Mouse (Mus musculus) frontal cortex, adult (tissue): Measurements from ENCODE around the gene Sox30.

Source experiments
- ATAC-seq: cut with Nextera tagmentation; 2 replicates; pipeline ENCODE4 v1.9.2; 2017; ENCODE audit warnings: mild to moderate bottlenecking, moderate library complexity, mixed read lengths; ENCODE audit not compliant: low TSS enrichment

Sox30 gene

DNA sequence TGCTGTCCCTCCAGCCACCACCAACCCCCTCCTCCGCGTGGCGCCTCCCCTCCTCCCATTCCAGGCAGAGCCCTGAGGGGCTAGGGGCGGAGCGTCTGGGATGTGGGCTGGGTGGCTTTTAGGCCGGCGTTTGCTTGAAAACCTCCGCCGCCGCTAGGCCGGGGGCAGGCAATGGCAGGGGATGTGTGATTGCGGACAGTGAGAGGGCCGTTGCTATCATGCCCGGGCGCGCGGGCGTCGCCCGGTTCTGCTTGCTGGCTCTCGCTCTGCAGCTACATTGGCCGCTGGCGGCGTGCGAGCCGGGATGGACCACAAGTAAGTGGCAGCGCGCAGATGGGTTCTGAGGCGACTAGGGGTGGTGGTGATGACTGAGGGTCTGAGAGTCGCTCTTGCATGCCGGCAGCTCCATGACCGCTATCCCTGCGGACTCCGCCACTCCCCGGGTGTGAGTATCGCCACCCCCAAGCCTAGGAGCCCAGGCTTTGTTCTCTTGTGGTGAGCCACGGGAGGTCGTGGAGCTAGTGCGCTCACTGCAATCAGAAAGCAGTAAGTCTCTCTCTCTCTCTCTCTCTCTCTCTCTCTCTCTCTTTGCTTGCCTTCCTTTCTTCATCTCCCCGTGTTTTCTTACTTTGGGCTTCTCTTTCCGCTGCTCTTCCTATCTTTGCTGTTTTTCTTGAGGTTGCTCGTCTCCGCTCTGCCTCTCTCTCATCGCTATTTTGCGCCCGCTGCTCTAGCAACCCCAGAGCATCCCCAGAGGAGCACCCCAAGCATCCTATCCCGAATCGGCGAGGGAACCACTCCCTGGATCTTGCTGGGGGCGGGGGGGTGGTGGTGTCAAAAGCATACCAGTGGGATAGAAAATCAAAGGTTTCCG lies 76.0 kb downstream of the Sox30 start, which contains the start of gene Adam19:
Gene Adam19 (plus strand): TSS at position 97 of the 874 bp plus-strand sequence.
- ATAC-seq = peak; percentile 75

GRCm38 (mm10) chr11:46056770-46057411 lies 76.8 kb downstream of the Sox30 start:
- peak; percentile 17; the same call in 1 of the 2 replicates for ATAC-seq

DNA sequence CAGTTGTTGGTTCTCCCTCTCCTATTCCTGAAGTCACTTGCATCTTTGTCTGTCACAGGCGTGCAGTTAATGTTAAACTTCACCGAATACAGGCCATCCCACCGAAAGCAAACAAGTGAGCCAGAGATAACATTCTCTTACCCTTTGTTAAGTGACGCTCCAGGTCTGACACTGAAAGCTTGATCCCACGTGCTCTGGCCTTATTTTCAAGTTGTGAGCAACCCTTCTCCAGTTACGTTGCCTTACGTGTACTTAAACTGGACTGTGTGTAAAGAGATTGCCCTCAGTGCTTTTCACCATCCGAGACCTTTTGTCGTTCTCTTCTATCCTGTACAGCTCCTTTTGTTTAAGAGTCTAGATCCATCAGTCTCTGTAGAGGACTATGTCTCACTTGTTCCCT lies 77.9 kb downstream of the Sox30 start:
- no peak for ATAC-seq

GRCm38 (mm10) chr11:46058916-46059315 lies 78.8 kb downstream of the Sox30 start:
- no peak for ATAC-seq

DNA sequence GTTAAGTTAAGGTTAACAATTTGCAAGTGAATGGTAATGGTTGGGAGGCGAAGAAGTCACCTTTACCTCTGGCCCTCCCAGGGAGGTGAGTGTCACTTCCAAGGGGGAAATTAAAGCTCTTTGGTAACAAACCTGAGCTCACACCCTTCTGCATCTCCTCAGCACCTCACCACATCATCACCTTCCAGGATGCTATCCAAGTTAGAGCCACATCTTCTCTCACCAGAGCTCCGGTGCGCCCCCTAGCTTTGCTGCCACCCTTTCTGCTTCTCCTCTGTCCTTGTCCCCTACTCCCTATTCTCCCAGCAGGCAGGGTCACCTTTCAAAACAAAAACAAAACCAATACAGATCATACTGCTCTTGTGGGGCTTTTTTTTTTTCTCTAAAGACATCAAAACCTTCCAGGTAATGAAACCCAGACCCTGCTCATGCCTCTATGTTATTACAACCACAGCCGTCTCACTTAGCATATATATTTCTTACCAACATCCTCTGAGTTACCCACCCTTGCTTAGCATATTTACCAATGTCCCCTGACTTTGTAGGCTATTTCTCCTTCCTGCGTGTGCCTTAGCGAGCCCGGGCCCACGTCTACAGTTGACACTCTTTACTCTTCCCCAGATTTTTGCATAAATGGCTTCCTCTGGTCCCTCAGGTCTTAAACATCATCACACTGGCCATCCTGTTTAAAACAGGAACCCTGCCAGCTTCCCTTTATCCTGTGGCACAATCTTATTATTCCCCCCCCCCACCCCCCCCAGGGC lies 80.0 kb downstream of the Sox30 start:
- no peak for ATAC-seq

DNA sequence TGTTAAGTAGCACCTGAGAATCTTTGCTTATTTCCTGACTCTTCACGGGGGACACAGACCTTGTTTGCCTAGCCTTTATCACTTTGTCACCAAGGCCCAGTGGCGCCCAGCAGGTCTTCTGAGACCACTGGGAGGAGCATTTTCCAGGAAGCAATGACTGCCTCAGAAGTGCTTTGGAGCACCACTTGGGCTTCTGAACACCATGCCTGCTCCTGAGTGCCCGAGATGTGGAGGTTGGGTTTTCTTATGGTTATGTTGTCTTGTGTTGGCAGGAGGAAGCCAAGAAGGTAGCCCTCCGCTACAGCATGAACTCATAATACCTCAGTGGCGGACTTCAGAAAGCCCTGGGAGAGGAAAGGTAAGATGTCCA lies 80.5 kb downstream of the Sox30 start:
- no peak for ATAC-seq

DNA sequence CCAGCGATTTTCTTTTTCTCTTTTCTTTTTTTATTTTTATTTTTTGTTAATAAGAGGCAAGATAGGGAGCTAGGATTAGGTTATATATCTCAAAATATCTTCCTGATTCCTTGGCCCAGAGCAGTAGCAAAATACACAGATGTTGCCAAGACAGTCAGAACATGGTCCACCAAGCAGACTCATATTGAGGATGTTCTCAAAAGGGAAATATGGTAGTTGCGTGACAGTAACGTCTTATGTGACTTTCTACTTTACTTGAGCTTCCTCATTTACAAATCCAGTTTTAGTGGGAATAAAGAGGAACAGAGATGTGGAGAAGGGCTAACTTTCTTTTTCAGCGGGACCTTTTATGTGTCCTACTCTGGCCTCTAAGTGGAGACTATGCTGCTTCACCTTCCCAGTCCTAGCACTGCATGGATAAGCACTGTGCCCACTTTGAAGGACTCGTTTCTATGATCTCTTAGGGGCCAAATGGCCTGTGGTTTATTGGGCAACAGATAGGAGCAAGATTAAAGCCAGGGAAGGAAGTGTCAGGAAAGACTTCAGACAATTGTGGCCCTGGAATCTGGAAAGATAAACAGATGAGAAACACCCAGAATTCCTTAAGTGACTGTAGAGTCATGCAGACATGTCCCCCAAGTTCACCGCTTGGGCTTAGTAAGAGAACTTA lies 81.8 kb downstream of the Sox30 start:
- ATAC-seq = no peak

DNA sequence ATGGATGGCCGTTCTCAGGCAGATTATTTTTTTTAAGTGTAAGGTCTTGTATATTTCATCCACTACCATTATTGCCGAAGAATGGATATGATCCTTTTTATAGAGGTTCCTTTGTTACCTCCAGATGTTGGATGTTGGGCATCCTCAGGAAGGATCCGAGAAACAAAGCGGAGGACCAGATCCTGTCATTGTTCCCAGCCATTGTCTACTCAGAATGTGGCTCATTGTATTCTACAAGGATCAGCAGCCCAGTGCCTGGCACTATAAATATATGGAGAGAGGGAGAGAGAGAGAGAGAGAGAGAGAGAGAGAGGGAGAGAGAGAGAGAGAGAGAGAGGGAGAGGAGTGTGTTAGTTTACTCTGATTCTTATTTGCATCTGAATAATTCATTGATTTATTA lies 82.5 kb downstream of the Sox30 start:
- no peak for ATAC-seq

DNA sequence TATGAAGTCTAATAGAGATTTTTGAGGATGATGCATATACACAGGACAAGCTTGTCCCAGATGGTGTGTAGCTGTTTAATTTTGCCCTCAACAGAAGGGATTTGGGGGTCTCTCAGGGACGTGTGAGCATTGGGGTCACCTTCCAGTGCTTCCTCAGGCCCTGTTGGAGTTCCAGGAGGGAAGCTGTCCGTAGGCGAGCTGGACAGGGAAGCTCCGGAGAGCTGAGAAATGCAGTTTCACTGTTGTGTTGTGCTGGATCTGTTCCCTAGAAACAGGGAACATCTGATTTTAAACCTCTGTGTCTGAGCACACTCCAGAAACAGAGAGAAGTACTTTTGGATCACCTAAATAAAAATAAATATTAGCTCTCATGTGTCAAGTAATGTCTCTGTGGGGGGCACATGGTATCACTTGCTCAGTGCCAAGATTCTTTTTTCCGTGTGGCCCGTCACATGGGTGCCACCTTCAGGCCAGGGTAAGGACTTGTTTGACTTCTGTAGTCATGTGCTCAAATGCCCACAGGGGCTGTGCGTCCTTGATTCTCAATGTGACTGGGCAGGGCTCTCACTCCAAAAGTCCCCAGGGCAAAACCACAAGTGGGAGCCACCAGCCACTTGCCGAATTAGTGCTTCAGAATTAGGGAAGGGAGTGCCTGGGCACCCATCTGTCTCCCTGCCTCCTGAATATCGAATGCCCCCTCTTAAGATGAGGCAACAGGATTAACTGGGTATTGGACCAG lies 83.1 kb downstream of the Sox30 start:
- ATAC-seq = peak; percentile 54

- no peak for ATAC-seq
Observed at GRCm38 (mm10) chr11:46064767-46065166, 84.7 kb downstream of the Sox30 start.

GRCm38 (mm10) chr11:46065201-46066011 lies 85.3 kb downstream of the Sox30 start:
- ATAC-seq = 0 out of 2 replicates have a peak, but pooled peaks have one; percentile 33
